Mouse (Mus musculus): Measurements from ENCODE around the gene Gm28047.

The Gm28047 gene

GRCm38 (mm10) chr15:102483136-102483535, 141.7 kb downstream of the Gm28047 start:
- no peak for DNase-seq

GRCm38 (mm10) chr15:102474520-102474919, 150.3 kb downstream of the Gm28047 start:
- DNase-seq = no peak
